Mouse (Mus musculus): ENCODE data around the gene Igsf9. TPM values are rescaled to one million over a fixed set of nuclear protein-coding genes. Genes with fewer than 3 reads are reported as not detected.

The Igsf9 gene
- polyA plus RNA-seq, 1 experiment from 2014 or later = 68.7 TPM

- ATAC-seq = no peak
- no peak overlapping the region for H3K4me2 ChIP-seq (replicated peaks)
- no peak overlapping the region for H3K4me3 ChIP-seq (replicated peaks)
- H3K27ac ChIP-seq = no peak overlapping the region
- no peaks in the 10 kb centered on the region for H3K9me3 ChIP-seq
- no peaks in the 10 kb centered on the region for H3K36me3 ChIP-seq
- H3K4me1 ChIP-seq (replicated peaks) = peaks cover 8% of the 10 kb centered on the region
- H3K27me3 ChIP-seq (replicated peaks) = no peaks in the 10 kb centered on the region
- H3K9ac ChIP-seq = no peak overlapping the region
Observed at GRCm38 (mm10) chr1:172472909-172473308, 8.7 kb upstream of the Igsf9 start.

DNA sequence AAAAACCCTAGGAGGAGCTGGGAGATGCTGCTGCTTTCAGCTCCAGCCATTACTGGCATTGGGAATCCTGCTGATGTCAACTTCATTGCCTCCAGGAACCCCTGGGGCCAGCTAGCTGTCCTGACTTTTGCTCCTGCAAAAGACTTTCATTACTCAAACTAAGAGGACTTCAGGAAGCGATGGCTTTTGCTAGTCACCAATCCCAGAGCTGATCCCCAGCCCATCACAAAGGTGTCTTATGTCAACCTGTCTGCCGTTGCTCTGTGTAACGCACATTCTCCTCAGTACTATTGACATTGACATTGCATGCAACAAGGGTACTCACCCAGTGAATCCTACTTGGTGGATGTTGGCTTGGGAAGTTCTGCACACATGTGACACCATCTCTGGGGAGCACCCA lies 7.4 kb upstream of the Igsf9 start:
- H3K27ac ChIP-seq = no peak overlapping the region
- 79% methylated on average over 3 of the region's 3 CpGs for WGBS
- ATAC-seq = no peak

GRCm38 (mm10) chr1:172475054-172475741 lies 6.4 kb upstream of the Igsf9 start, which contains the start of gene Slamf9:
TSS of gene Slamf9 (plus strand) at chr1:172475358.
- 44% methylated on average over 7 of the region's 7 CpGs for WGBS
- Histone ChIP-seq H3K9ac (no peak within 1 kb of the TSS), H3K36me3 (no peaks in the 10 kb centered on the region), H3K4me3 (replicated peaks) (no peak within 1 kb of the TSS), H3K4me1 (replicated peaks) (peaks cover 8% of the 10 kb centered on the region), H3K4me2 (replicated peaks) (no peak within 1 kb of the TSS), H3K9me3 (no peaks in the 10 kb centered on the region), H3K27me3 (replicated peaks) (no peaks in the 10 kb centered on the region), H3K27ac (peak within 1 kb of the TSS; percentile 32; the same call in 1 of the 2 replicates)
- peak; percentile 75 for ATAC-seq

More for the DNA sequence above, 7.4 kb upstream of the Igsf9 start:
- Histone ChIP-seq H3K36me3 (no peaks in the 10 kb centered on the region), H3K4me2 (replicated peaks) (no peak overlapping the region), H3K4me3 (replicated peaks) (no peak overlapping the region), H3K4me1 (replicated peaks) (peaks cover 8% of the 10 kb centered on the region), H3K9me3 (no peaks in the 10 kb centered on the region), H3K9ac (no peak overlapping the region), H3K27me3 (replicated peaks) (no peaks in the 10 kb centered on the region)

DNA sequence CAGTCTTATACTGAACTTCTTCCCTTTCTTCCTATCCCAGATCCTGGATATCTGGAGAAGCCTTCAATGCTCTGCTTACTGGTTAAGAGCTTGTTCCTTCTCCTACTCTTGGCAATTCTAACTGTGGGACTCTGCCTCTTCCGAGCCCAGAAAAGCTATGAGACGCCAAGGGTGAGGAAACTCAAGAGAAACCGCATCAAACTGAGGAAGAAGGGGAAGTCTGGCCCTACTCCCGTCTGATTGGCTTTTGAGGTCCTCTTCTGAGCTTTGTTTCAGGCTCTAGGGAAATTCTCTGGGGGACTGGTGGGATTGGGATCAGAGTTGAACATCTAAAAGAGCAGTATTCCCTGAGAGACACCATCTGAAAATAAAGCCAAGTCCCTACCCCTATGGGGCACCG lies 3.6 kb upstream of the Igsf9 start:
- ATAC-seq = no peak
- WGBS = 82% methylated on average over 5 of the region's 5 CpGs
- H3K27me3 ChIP-seq (replicated peaks) = no peaks in the 10 kb centered on the region

GRCm38 (mm10) chr1:172480376-172480775 lies 1.2 kb upstream of the Igsf9 start:
- no peaks in the 10 kb centered on the region for H3K27me3 ChIP-seq (replicated peaks)
- no peak for ATAC-seq
- H3K27ac ChIP-seq = no peak overlapping the region
- H3K9ac ChIP-seq = no peak overlapping the region
- peaks cover 30% of the 10 kb centered on the region for H3K4me1 ChIP-seq (replicated peaks)
- H3K4me2 ChIP-seq (replicated peaks) = no peak overlapping the region
- H3K36me3 ChIP-seq = no peaks in the 10 kb centered on the region
- WGBS = 86% methylated on average over 4 of the region's 4 CpGs
- H3K9me3 ChIP-seq = no peaks in the 10 kb centered on the region
- H3K4me3 ChIP-seq (replicated peaks) = no peak overlapping the region

More for the DNA sequence above, 3.6 kb upstream of the Igsf9 start:
- Histone ChIP-seq H3K9me3 (no peaks in the 10 kb centered on the region), H3K4me3 (replicated peaks) (no peak overlapping the region), H3K4me1 (replicated peaks) (peaks cover 14% of the 10 kb centered on the region), H3K36me3 (no peaks in the 10 kb centered on the region), H3K27ac (no peak overlapping the region), H3K4me2 (replicated peaks) (no peak overlapping the region), H3K9ac (no peak overlapping the region)

- 7% methylated on average over 13 of the region's 13 CpGs for WGBS
- Histone ChIP-seq H3K27ac (peak overlapping the region; percentile 91), H3K9me3 (no peaks in the 10 kb centered on the region), H3K36me3 (no peaks in the 10 kb centered on the region), H3K4me1 (replicated peaks) (peaks cover 35% of the 10 kb centered on the region), H3K4me2 (replicated peaks) (peak overlapping the region; percentile 85), H3K9ac (peak overlapping the region; percentile 63; the same call in 1 of the 2 replicates), H3K4me3 (replicated peaks) (peak overlapping the region; percentile 53), H3K27me3 (replicated peaks) (no peaks in the 10 kb centered on the region)
- peak; percentile 5 for ATAC-seq
Observed at GRCm38 (mm10) chr1:172481111-172481510, 477 bp upstream of the Igsf9 start.

DNA sequence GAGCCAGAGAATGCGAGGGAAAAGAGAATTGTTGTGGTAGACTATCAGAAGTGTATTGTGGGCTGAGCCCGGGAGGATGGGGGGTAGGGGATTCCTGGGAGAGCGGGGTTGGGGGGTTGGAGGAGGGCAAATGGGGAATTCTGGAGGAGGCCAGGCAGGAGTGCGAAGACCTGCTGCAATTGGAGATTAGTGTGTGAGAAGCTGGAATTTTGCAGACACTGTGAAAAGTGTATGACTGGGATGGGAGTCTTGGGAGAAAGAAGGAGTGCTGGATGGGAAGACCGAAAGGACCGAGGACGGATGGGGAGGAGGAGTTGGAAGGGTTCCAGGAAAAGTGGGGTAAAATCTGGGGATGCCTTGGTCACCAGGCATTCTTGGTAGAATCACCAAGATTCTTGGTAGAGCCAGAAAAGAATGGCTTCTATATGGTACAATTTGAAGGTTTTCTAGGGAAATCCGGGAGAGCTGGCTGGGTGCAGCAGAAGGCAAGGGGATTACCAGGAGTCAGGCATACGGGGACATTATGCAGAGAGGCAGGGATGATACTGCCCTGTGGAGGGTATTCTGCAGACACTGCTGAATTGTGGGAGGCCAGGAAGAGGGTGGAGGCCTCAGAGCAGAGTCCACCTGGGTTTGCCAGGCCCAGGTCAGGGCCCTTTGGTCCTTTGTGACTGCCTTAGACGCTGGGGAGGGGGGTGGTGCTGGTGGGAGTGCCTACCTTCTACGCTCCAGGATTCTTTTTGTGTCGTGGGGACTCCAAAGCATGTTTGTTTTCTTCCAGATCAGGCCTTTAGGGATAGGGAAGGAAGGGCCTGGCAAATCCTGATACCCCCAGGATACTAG lies 1.2 kb downstream of the Igsf9 start:
- Histone ChIP-seq H3K4me1 (replicated peaks) (peaks cover 50% of the 10 kb centered on the region), H3K27me3 (replicated peaks) (no peaks in the 10 kb centered on the region), H3K9me3 (no peaks in the 10 kb centered on the region), H3K9ac (peak overlapping the region; percentile 63), H3K4me2 (replicated peaks) (peak overlapping the region; percentile 85), H3K27ac (peak overlapping the region; percentile 91), H3K4me3 (replicated peaks) (peak overlapping the region; percentile 53), H3K36me3 (no peaks in the 10 kb centered on the region)
- peak; percentile 35 for ATAC-seq
- WGBS = 8% methylated on average over 12 of the region's 12 CpGs

- Histone ChIP-seq H3K36me3 (no peaks in the 10 kb centered on the region), H3K27ac (peak overlapping the region; percentile 91; the same call in 1 of the 2 replicates), H3K9ac (peak overlapping the region; percentile 63), H3K4me2 (replicated peaks) (peak overlapping the region; percentile 85), H3K9me3 (no peaks in the 10 kb centered on the region), H3K4me1 (replicated peaks) (peaks cover 55% of the 10 kb centered on the region), H3K4me3 (replicated peaks) (peak overlapping the region; percentile 53), H3K27me3 (replicated peaks) (no peaks in the 10 kb centered on the region)
- ATAC-seq = no peak
- 27% methylated on average over 4 of the region's 4 CpGs for WGBS
Observed at GRCm38 (mm10) chr1:172483361-172483660, 1.7 kb downstream of the Igsf9 start.

GRCm38 (mm10) chr1:172484236-172484635 lies 2.6 kb downstream of the Igsf9 start:
- Histone ChIP-seq H3K4me1 (replicated peaks) (peaks cover 62% of the 10 kb centered on the region), H3K36me3 (no peaks in the 10 kb centered on the region), H3K9me3 (no peaks in the 10 kb centered on the region), H3K4me3 (replicated peaks) (peak overlapping the region; percentile 53), H3K9ac (peak overlapping the region; percentile 30; the same call in 1 of the 2 replicates), H3K27ac (no peak overlapping the region), H3K27me3 (replicated peaks) (no peaks in the 10 kb centered on the region), H3K4me2 (replicated peaks) (peak overlapping the region; percentile 85)
- ATAC-seq = no peak
- whole genome bisulfite sequencing = 49% methylated on average over 11 of the region's 11 CpGs

GRCm38 (mm10) chr1:172484671-172485070 lies 3.1 kb downstream of the Igsf9 start:
- Histone ChIP-seq H3K27ac (no peak overlapping the region), H3K27me3 (replicated peaks) (no peaks in the 10 kb centered on the region), H3K9me3 (no peaks in the 10 kb centered on the region), H3K9ac (0 out of 2 replicates have a peak overlapping the region, but pooled peaks have one; percentile 30), H3K36me3 (no peaks in the 10 kb centered on the region), H3K4me1 (replicated peaks) (peaks cover 66% of the 10 kb centered on the region), H3K4me3 (replicated peaks) (peak overlapping the region; percentile 53), H3K4me2 (replicated peaks) (peak overlapping the region; percentile 85)
- no peak for ATAC-seq
- 68% methylated on average over 13 of the region's 13 CpGs for WGBS

GRCm38 (mm10) chr1:172485821-172486220 lies 4.2 kb downstream of the Igsf9 start:
- Histone ChIP-seq H3K4me3 (replicated peaks) (peak overlapping the region; percentile 2; the same call in 1 of the 2 replicates), H3K27ac (no peak overlapping the region), H3K27me3 (replicated peaks) (no peaks in the 10 kb centered on the region), H3K36me3 (no peaks in the 10 kb centered on the region), H3K4me1 (replicated peaks) (peaks cover 72% of the 10 kb centered on the region), H3K9ac (no peak overlapping the region), H3K4me2 (replicated peaks) (peak overlapping the region; percentile 85), H3K9me3 (no peaks in the 10 kb centered on the region)
- 48% methylated on average over 6 of the region's 6 CpGs for WGBS
- no peak for ATAC-seq

DNA sequence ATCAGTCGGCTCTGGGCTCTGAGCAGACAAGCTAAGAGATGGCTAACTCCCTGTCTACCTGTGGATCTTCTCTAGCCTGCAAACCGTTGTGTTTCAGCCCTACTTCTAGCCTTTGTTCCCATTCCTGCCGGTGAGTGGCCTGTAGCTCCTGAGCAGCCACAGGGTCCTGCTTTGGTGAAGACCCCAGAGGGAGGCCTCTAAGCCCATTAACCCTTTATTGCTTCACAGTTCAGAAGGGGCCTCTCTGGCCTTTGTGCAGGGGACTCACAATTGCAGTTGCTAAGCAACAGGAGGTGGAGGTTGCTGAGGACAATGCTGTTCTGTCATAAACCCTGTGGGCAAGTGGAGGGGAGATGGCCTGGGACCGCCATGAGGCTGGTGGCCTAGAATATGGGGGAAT lies 4.6 kb downstream of the Igsf9 start:
- H3K4me3 ChIP-seq (replicated peaks) = peak overlapping the region; percentile 2; the same call in 1 of the 2 replicates
- peak overlapping the region; percentile 85 for H3K4me2 ChIP-seq (replicated peaks)
- ATAC-seq = no peak
- H3K4me1 ChIP-seq (replicated peaks) = peaks cover 72% of the 10 kb centered on the region
- H3K9me3 ChIP-seq = no peaks in the 10 kb centered on the region
- no peaks in the 10 kb centered on the region for H3K36me3 ChIP-seq
- no peak overlapping the region for H3K27ac ChIP-seq
- H3K9ac ChIP-seq = peak overlapping the region; percentile 8; the same call in 1 of the 2 replicates
- WGBS = 33% methylated on average over 4 of the region's 4 CpGs
- H3K27me3 ChIP-seq (replicated peaks) = no peaks in the 10 kb centered on the region
